Mouse (Mus musculus) embryonic facial prominence, embryonic 13.5 days (tissue): ENCODE measurements around the gene Bend5. TPM values are rescaled to one million over a fixed set of nuclear protein-coding genes. Genes with fewer than 3 reads are reported as not detected.

ENCODE experiments used
- ATAC-seq: fragments of 200-750 bp; cut with Nextera tagmentation; 2 replicates; pipeline ENCODE4 v1.8.0; 2017; ENCODE audit warnings: low read depth; ENCODE audit not compliant: insufficient number of reproducible peaks, insufficient read depth, low FRiP score, low TSS enrichment
- H3K27ac ChIP-seq: fragments of 300-500 bp; sonication (generic); 2 replicates; pipeline ENCODE4 v1.5.1; 2015; ENCODE audit warnings: moderate library complexity, mild to moderate bottlenecking, inconsistent platforms
- H3K27me3 ChIP-seq: fragments of 300-500 bp; sonication (generic); 2 replicates; pipeline ENCODE4 v1.6.1; 2015; ENCODE audit warnings: mild to moderate bottlenecking, inconsistent platforms
- H3K36me3 ChIP-seq: fragments of 300-500 bp; sonication (generic); 2 replicates; pipeline ENCODE4 v1.6.1; 2015; ENCODE audit warnings: mild to moderate bottlenecking, inconsistent platforms
- H3K4me1 ChIP-seq: fragments of 300-500 bp; sonication (generic); 2 replicates; pipeline ENCODE4 v1.6.1; 2015; ENCODE audit warnings: inconsistent platforms
- H3K4me2 ChIP-seq: fragments of 300-500 bp; sonication (generic); 2 replicates; pipeline ENCODE4 v1.6.1; 2015; ENCODE audit warnings: moderate library complexity, mild to moderate bottlenecking, inconsistent platforms
- H3K4me3 ChIP-seq: fragments of 300-500 bp; sonication (generic); 2 replicates; pipeline ENCODE4 v1.5.1; 2015; ENCODE audit warnings: mild to moderate bottlenecking, inconsistent platforms
- H3K9ac ChIP-seq: fragments of 300-500 bp; sonication (generic); 2 replicates; pipeline ENCODE4 v1.6.1; 2015; ENCODE audit warnings: mild to moderate bottlenecking, inconsistent platforms
- H3K9me3 ChIP-seq: fragments of 300-500 bp; sonication (generic); 2 replicates; pipeline ENCODE4 v1.6.1; 2016; ENCODE audit warnings: inconsistent platforms
- WGBS: fragments of 180-500 bp; shearing (Covaris S2); methylation state at CpG from one replicate; pipeline ENCODE4 v1.1.7; 2015; ENCODE audit warnings: mixed read lengths; 5-methylcytosine and 5-hydroxymethylcytosine counted together
- polyA plus RNA-seq: library from polyadenylated mRNA; unstranded; fragments of >200 nt; fragmentation: Nextera tagmentation; extraction: Ambion mirVana; gene quantifications from 2 replicates; pipeline ENCODE4 v1.2.1, GENCODE M21; 2015

Gene Bend5
- 143 and 145 TPM in 2 replicates for polyA plus RNA-seq

DNA sequence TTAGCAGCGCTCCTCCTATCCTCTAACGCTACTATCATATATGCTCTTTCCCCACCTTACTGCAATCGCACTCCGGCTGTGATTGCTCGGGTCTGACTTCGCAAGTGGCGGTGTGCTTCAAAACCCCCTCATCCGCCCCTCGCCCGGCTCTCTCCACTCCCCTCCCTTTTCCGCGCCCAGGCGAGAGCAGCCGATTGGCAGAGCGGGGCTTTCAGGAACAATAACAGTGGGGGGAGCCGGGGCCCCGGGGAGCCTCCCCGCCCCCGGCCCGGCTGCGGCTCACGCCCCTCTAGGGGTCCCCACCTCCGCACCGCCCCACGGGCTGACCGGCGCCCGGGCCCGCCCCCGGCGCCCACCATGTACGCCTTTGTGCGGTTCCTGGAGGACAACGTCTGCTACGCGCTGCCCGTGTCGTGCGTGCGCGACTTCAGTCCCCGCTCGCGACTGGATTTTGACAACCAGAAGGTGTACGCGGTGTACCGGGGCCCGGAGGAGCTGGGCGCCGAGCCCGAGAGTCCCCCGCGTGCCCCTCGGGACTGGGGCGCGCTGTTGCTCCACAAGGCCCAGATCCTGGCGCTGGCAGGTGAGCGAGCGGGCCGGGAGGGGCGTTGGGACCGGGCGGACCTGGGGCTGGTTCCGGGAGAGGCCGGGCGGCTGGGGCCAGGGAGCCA, at the start of gene Bend5:
Gene Bend5 (plus strand): TSS at position 189 of the 671 bp plus-strand sequence.
- Histone ChIP-seq H3K4me3 (peak within 1 kb of the TSS; percentile 93), H3K36me3 (peaks cover 23% of the 10 kb centered on the region), H3K9me3 (no peaks in the 10 kb centered on the region), H3K4me2 (peak within 1 kb of the TSS; percentile 79), H3K27me3 (no peaks in the 10 kb centered on the region), H3K4me1 (peaks cover 55% of the 10 kb centered on the region), H3K9ac (peak within 1 kb of the TSS; percentile 98), H3K27ac (peak within 1 kb of the TSS; percentile 96)
- WGBS, result under 1% methylated on average over 66 of the region's 66 CpGs
- ATAC-seq, result peak; percentile 91

GRCm38 (mm10) chr4:111367771-111368170, 47.0 kb upstream of the Bend5 start:
- H3K9ac ChIP-seq, result no peak overlapping the region
- H3K4me1 ChIP-seq, result 0 out of 2 replicates have a peak, but pooled peaks cover 3% of the 10 kb centered on the region
- H3K36me3 ChIP-seq, result no peaks in the 10 kb centered on the region
- no peak for ATAC-seq
- no peaks in the 10 kb centered on the region for H3K9me3 ChIP-seq
- H3K27me3 ChIP-seq, result no peaks in the 10 kb centered on the region
- H3K4me3 ChIP-seq, result no peak overlapping the region
- WGBS, result 59% methylated on average over 2 of the region's 2 CpGs
- 0 out of 2 replicates have a peak overlapping the region, but pooled peaks have one; percentile 4 for H3K27ac ChIP-seq
- no peak overlapping the region for H3K4me2 ChIP-seq

GRCm38 (mm10) chr4:111377159-111377558, 37.6 kb upstream of the Bend5 start:
- Histone ChIP-seq H3K27me3 (no peaks in the 10 kb centered on the region), H3K4me1 (no peaks in the 10 kb centered on the region), H3K4me2 (no peak overlapping the region), H3K36me3 (no peaks in the 10 kb centered on the region), H3K27ac (no peak overlapping the region), H3K9ac (no peak overlapping the region), H3K4me3 (no peak overlapping the region), H3K9me3 (no peaks in the 10 kb centered on the region)
- ATAC-seq, result no peak

GRCm38 (mm10) chr4:111378071-111378470, 36.7 kb upstream of the Bend5 start:
- 87% methylated on average over 3 of the region's 3 CpGs for WGBS

GRCm38 (mm10) chr4:111383101-111383500, 31.7 kb upstream of the Bend5 start:
- Histone ChIP-seq H3K36me3 (no peaks in the 10 kb centered on the region), H3K27me3 (no peaks in the 10 kb centered on the region), H3K4me2 (no peak overlapping the region), H3K27ac (no peak overlapping the region), H3K9me3 (no peaks in the 10 kb centered on the region), H3K4me1 (no peaks in the 10 kb centered on the region), H3K4me3 (no peak overlapping the region), H3K9ac (no peak overlapping the region)
- WGBS, result 79% methylated on average over 2 of the region's 2 CpGs
- ATAC-seq, result no peak

More at GRCm38 (mm10) chr4:111378071-111378470, 36.7 kb upstream of the Bend5 start:
- no peak for ATAC-seq
- no peaks in the 10 kb centered on the region for H3K36me3 ChIP-seq
- no peaks in the 10 kb centered on the region for H3K27me3 ChIP-seq
- H3K4me2 ChIP-seq, result no peak overlapping the region
- H3K9ac ChIP-seq, result no peak overlapping the region
- H3K4me1 ChIP-seq, result no peaks in the 10 kb centered on the region
- no peak overlapping the region for H3K4me3 ChIP-seq
- no peak overlapping the region for H3K27ac ChIP-seq
- no peaks in the 10 kb centered on the region for H3K9me3 ChIP-seq

DNA sequence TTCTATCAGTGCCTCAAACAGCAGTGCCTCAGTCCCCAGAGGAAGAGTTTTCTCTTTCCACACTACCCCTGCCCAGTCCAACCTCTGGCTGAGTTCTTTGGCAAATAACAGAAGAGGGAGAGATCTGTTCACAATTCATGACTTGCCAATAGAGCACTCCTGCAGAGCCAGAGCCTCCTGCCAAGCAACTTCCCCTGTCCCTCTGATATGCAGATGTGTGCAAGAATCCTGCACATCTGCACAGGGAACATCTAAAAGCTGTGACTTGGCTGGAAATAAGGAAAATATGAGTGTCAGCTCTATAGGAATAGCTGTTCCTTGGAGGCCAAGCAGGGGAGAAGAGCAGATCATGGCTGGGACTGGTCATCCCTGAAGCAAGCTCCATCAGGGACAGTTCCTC, 24.1 kb upstream of the Bend5 start:
- no peaks in the 10 kb centered on the region for H3K36me3 ChIP-seq
- H3K9ac ChIP-seq, result no peak overlapping the region
- no peak overlapping the region for H3K4me3 ChIP-seq
- no peaks in the 10 kb centered on the region for H3K9me3 ChIP-seq
- H3K4me1 ChIP-seq, result 0 out of 2 replicates have a peak, but pooled peaks cover 5% of the 10 kb centered on the region
- ATAC-seq, result no peak
- no peak overlapping the region for H3K4me2 ChIP-seq
- H3K27ac ChIP-seq, result peak overlapping the region; percentile 68
- no peaks in the 10 kb centered on the region for H3K27me3 ChIP-seq

DNA sequence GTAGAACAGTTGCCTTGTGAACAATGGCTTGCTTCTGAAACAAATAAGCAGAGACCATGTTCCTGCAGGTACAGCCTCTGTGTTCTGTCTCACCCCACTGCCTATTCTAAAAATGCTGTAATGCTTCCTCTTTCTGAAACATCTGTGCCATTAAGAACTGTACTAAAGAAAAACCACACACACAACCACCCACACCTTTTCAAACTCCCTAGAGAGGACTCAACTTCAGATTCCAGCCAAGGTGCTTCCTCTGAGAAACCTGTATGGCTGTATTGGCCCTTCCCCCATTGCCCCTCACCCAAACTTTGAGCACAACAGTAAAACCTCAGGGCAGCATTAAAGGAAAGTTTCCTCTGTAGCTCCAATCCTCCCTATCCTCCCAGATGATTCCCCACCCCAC, 15.0 kb upstream of the Bend5 start:
- Histone ChIP-seq H3K27me3 (no peaks in the 10 kb centered on the region), H3K36me3 (no peaks in the 10 kb centered on the region), H3K27ac (no peak overlapping the region), H3K4me2 (no peak overlapping the region), H3K4me1 (peaks cover 6% of the 10 kb centered on the region; the same call in 1 of the 2 replicates), H3K9me3 (no peaks in the 10 kb centered on the region), H3K9ac (no peak overlapping the region), H3K4me3 (no peak overlapping the region)
- no peak for ATAC-seq

DNA sequence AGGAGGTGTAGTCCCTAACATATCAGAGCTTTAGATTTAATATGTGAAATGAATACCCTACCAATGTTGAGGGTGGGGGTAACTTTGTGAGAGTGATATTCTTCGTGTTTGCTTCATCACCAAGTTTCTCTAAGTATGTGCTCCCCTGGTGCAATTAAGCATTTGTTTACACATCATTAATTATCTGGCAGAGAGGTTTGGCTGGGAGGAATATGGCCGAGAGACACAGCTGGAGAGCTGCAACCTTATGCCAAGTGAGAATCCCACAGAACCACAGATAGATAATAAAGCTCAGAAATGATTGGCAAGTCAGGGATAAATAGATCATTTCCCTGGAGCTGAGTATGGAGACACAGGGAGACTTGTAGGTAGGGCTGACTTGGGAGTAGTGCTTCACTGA, 14.1 kb upstream of the Bend5 start:
- no peaks in the 10 kb centered on the region for H3K27me3 ChIP-seq
- peaks cover 6% of the 10 kb centered on the region; the same call in 1 of the 2 replicates for H3K4me1 ChIP-seq
- WGBS, result 51% methylated on average over 2 of the region's 2 CpGs
- no peaks in the 10 kb centered on the region for H3K36me3 ChIP-seq
- H3K27ac ChIP-seq, result no peak overlapping the region
- H3K4me3 ChIP-seq, result no peak overlapping the region
- H3K9me3 ChIP-seq, result no peaks in the 10 kb centered on the region
- no peak for ATAC-seq
- H3K4me2 ChIP-seq, result no peak overlapping the region
- no peak overlapping the region for H3K9ac ChIP-seq

DNA sequence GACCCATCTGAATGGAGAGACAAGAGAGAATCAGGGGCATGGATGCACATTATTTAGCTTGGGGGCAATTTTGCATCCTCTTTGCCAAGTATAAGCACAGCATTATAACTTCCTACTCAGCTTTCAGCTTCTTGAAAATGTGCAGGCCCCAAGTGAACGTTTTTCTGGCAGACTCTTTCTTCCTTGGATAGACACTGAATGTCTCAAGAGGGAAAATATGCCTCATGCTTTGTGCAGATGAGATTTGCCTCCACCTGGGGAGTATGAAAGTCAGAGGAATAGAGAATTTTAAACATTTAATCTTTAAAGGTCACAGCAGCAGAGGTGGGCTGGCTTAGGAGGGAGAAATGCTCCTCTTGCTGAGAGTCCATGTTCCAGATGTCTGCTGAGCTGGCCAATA, 11.6 kb upstream of the Bend5 start:
- no peak overlapping the region for H3K4me3 ChIP-seq
- no peaks in the 10 kb centered on the region for H3K27me3 ChIP-seq
- H3K4me1 ChIP-seq, result peaks cover 6% of the 10 kb centered on the region; the same call in 1 of the 2 replicates
- 38% methylated on average over 1 of the region's 1 CpGs for WGBS
- H3K4me2 ChIP-seq, result no peak overlapping the region
- no peaks in the 10 kb centered on the region for H3K36me3 ChIP-seq
- H3K27ac ChIP-seq, result peak overlapping the region; percentile 66
- H3K9ac ChIP-seq, result no peak overlapping the region
- no peaks in the 10 kb centered on the region for H3K9me3 ChIP-seq
- ATAC-seq, result no peak

DNA sequence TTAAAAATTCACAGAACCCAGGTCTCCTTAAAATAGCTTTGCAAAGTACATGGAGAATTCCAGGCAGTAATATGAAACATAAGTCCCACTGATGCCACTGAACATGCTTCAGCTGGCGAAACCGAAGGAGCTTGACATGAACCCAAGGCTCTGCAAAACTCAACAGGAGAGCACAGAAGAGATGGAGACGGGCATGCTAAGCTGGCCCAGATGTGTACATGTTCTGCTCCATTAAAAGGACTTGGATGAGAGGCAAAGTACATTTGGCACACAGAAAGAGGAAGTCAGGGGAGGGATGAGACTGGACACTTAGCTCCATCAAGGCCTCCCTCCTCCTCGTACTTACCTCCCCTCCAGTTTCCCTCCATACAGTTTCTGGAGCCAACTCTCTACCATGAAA, 4.1 kb upstream of the Bend5 start:
- Histone ChIP-seq H3K4me2 (no peak overlapping the region), H3K4me1 (peaks cover 15% of the 10 kb centered on the region), H3K4me3 (no peak overlapping the region), H3K27me3 (no peaks in the 10 kb centered on the region), H3K9me3 (no peaks in the 10 kb centered on the region), H3K36me3 (no peaks in the 10 kb centered on the region), H3K9ac (no peak overlapping the region), H3K27ac (peak overlapping the region; percentile 78)
- WGBS, result 38% methylated on average over 4 of the region's 4 CpGs
- ATAC-seq, result no peak

GRCm38 (mm10) chr4:111414399-111414798, 407 bp upstream of the Bend5 start:
- 1% methylated on average over 6 of the region's 6 CpGs for WGBS
- peak overlapping the region; percentile 93 for H3K4me3 ChIP-seq
- peak overlapping the region; percentile 96 for H3K27ac ChIP-seq
- peak; percentile 5; the same call in 1 of the 2 replicates for ATAC-seq
- peak overlapping the region; percentile 98 for H3K9ac ChIP-seq
- peaks cover 19% of the 10 kb centered on the region for H3K36me3 ChIP-seq
- no peaks in the 10 kb centered on the region for H3K27me3 ChIP-seq
- peak overlapping the region; percentile 79 for H3K4me2 ChIP-seq
- H3K4me1 ChIP-seq, result peaks cover 49% of the 10 kb centered on the region
- no peaks in the 10 kb centered on the region for H3K9me3 ChIP-seq

DNA sequence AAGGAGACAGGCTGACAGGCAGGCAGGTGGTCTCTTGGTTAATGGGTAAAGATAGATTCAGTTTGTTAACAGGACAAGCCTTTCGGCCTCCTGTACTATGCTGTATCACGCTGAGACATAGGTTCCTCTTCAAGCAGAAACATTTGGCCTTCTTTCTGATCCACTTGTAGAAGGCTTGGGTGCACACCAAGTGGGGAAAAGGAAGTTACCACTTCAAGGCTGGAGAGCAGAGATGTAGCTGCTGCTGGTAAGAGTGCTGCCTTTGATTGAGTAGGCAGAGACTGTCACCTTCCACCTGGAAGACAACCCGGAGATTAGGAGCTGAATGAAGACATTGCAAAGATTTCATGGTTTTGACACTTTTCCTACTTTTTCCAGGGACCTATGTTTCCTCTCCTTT, 1.3 kb downstream of the Bend5 start:
- Histone ChIP-seq H3K27ac (peak overlapping the region; percentile 96), H3K9me3 (no peaks in the 10 kb centered on the region), H3K27me3 (no peaks in the 10 kb centered on the region), H3K9ac (peak overlapping the region; percentile 98), H3K4me1 (peaks cover 55% of the 10 kb centered on the region), H3K4me2 (peak overlapping the region; percentile 79), H3K36me3 (peaks cover 23% of the 10 kb centered on the region), H3K4me3 (peak overlapping the region; percentile 93)
- 62% methylated on average over 3 of the region's 3 CpGs for whole genome bisulfite sequencing
- no peak for ATAC-seq
